Mouse (Mus musculus): ENCODE results near the gene Gm12169. TPM values are rescaled to one million over a fixed set of nuclear protein-coding genes. Genes with fewer than 3 reads are reported as not detected.

Gm12169 gene
- polyA plus RNA-seq, 1 experiment from 2014 or later, result not detected

- no peak for ATAC-seq (ENCODE audit: insufficient read depth)
- H3K27me3 ChIP-seq, result no peaks in the 10 kb centered on the region
- H3K4me1 ChIP-seq (replicated peaks), result no peaks in the 10 kb centered on the region
- H3K9me3 ChIP-seq (replicated peaks), result no peaks in the 10 kb centered on the region
- H3K36me3 ChIP-seq (replicated peaks), result no peaks in the 10 kb centered on the region
- WGBS (ENCODE audit: insufficient replicate concordance), result 47% methylated on average over 2 of the region's 2 CpGs
- no peak overlapping the region for H3K9ac ChIP-seq
- H3K4me2 ChIP-seq, result no peak overlapping the region
- H3K27ac ChIP-seq (replicated peaks), result no peak overlapping the region
- no peak overlapping the region for H3K4me3 ChIP-seq (replicated peaks)
Measured at GRCm38 (mm10) chr11:46543530-46543929, 19.5 kb downstream of the Gm12169 start.

- 57% methylated on average over 4 of the region's 4 CpGs for WGBS (ENCODE audit: insufficient replicate concordance)
- no peaks in the 10 kb centered on the region for H3K27me3 ChIP-seq
- ATAC-seq (ENCODE audit: insufficient read depth), result no peak
- H3K4me3 ChIP-seq (replicated peaks), result no peak overlapping the region
- H3K4me2 ChIP-seq, result no peak overlapping the region
- no peaks in the 10 kb centered on the region for H3K4me1 ChIP-seq (replicated peaks)
- H3K9ac ChIP-seq, result no peak overlapping the region
- H3K27ac ChIP-seq (replicated peaks), result no peak overlapping the region
- H3K9me3 ChIP-seq (replicated peaks), result no peaks in the 10 kb centered on the region
- no peaks in the 10 kb centered on the region for H3K36me3 ChIP-seq (replicated peaks)
Measured at GRCm38 (mm10) chr11:46549721-46550120, 25.7 kb downstream of the Gm12169 start.

DNA sequence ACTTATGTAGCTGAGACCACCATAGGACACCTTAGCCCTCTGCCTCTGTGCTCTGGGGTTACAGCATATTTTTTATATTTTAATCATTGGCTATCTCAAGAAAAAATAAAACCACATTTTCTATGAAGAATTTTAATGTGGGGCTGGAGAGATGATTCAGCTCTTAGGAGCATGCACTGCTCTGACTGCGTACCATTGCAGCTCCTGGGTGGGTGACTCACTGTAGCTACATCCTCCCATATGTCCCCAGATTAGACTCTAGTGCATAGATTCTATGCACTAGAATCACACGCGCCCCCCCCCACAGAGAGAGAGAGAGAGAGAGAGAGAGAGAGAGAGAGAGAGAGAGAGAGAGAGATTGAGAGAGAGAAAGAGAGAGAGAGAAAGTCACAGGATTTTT lies 28.7 kb downstream of the Gm12169 start:
- Histone ChIP-seq H3K4me1 (replicated peaks) (no peaks in the 10 kb centered on the region), H3K36me3 (replicated peaks) (no peaks in the 10 kb centered on the region), H3K9ac (no peak overlapping the region), H3K4me2 (no peak overlapping the region), H3K4me3 (replicated peaks) (no peak overlapping the region), H3K27ac (replicated peaks) (no peak overlapping the region), H3K9me3 (replicated peaks) (no peaks in the 10 kb centered on the region), H3K27me3 (no peaks in the 10 kb centered on the region)
- no peak for ATAC-seq (ENCODE audit: insufficient read depth)
- WGBS (ENCODE audit: insufficient replicate concordance), result 70% methylated on average over 3 of the region's 3 CpGs

DNA sequence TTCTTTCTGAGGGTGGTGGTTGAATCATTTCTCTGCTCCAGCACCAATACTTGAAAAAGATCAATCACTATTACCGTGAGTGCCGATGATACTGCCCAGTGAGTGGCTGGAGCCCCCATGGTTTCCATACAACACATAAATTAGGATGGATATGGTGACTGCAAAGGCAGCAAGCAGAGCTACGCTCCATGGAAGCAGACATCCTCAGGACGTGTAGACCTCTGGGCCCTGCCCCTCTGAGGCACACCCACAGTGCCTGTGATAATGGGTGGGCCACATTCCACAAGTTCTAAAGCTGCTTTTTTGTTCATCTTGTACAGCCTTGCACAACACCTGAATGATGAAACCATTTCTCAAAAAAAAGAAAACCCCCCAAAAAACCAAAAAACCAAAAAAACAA lies 37.1 kb downstream of the Gm12169 start:
- no peak overlapping the region for H3K4me2 ChIP-seq
- WGBS (ENCODE audit: insufficient replicate concordance), result 63% methylated on average over 4 of the region's 4 CpGs
- no peak for ATAC-seq (ENCODE audit: insufficient read depth)
- no peaks in the 10 kb centered on the region for H3K36me3 ChIP-seq (replicated peaks)
- no peaks in the 10 kb centered on the region for H3K9me3 ChIP-seq (replicated peaks)
- no peaks in the 10 kb centered on the region for H3K27me3 ChIP-seq
- no peak overlapping the region for H3K9ac ChIP-seq
- H3K4me1 ChIP-seq (replicated peaks), result no peaks in the 10 kb centered on the region
- H3K27ac ChIP-seq (replicated peaks), result no peak overlapping the region
- no peak overlapping the region for H3K4me3 ChIP-seq (replicated peaks)

DNA sequence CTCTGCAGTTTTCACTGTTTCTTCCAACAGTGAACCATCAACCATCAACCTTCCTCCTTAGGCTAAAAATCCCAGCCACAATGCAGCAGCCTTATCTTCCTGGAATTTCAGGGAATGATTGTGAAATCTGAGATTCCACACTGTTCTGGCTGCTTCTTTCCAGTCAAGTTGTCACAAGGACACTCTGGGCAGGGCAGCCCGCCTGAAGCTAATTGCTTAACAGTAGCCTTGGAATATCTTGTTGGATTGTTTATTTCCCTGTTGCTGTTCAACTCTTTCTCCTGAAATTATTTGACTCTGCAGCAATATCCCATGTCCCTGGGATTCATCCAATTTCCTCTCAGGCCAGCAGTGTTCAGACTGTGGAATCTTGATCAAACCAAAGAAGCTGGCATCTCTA lies 40.7 kb downstream of the Gm12169 start:
- Histone ChIP-seq H3K4me2 (no peak overlapping the region), H3K4me1 (replicated peaks) (no peaks in the 10 kb centered on the region), H3K9me3 (replicated peaks) (no peaks in the 10 kb centered on the region), H3K36me3 (replicated peaks) (no peaks in the 10 kb centered on the region), H3K9ac (no peak overlapping the region), H3K27me3 (no peaks in the 10 kb centered on the region), H3K4me3 (replicated peaks) (no peak overlapping the region), H3K27ac (replicated peaks) (no peak overlapping the region)
- ATAC-seq (ENCODE audit: insufficient read depth), result no peak
- WGBS (ENCODE audit: insufficient replicate concordance), result 44% methylated on average over 1 of the region's 1 CpGs

DNA sequence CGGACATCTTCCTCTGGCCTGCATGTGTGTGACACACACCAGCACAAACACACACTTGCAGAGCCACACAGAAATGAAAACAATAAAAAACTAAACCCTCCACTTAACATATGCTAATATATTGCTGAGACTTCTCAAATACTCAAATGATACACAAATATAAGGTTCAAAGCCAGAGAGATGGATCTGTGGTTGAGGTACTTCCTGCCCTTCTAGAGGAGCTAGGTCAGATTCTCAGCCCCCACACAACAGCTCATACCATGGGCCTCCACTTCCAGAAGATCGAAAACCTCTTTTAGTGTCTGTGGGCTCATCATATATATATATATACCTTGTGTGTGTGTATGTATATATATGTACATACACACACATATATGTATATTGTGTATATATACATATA lies 42.0 kb downstream of the Gm12169 start:
- Histone ChIP-seq H3K36me3 (replicated peaks) (no peaks in the 10 kb centered on the region), H3K9me3 (replicated peaks) (no peaks in the 10 kb centered on the region), H3K4me3 (replicated peaks) (no peak overlapping the region), H3K27me3 (no peaks in the 10 kb centered on the region), H3K9ac (no peak overlapping the region), H3K4me1 (replicated peaks) (no peaks in the 10 kb centered on the region), H3K4me2 (no peak overlapping the region), H3K27ac (replicated peaks) (no peak overlapping the region)
- no peak for ATAC-seq (ENCODE audit: insufficient read depth)
- 81% methylated on average over 2 of the region's 2 CpGs for WGBS (ENCODE audit: insufficient replicate concordance)

DNA sequence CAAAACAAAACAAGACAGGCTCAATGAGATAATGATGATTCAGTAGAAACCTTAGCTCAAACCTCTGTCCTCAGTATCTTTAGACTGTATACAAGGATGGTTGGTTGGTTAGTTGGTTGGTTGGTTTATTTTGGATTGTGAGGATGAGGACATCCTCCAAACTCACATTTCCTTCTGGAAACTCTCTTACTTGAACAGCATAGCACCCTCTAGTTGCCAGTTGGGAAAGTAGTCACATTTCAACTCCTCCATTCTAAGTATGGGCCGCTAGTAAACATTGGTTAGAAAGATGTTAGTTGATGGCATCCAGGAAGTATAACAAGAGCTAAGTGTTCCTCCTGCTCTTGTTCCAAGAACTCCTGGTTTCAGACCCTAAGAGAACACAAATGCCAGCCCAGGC lies 45.1 kb downstream of the Gm12169 start:
- H3K9me3 ChIP-seq (replicated peaks), result no peaks in the 10 kb centered on the region
- no peak overlapping the region for H3K4me3 ChIP-seq (replicated peaks)
- no peak overlapping the region for H3K27ac ChIP-seq (replicated peaks)
- 56% methylated on average over 1 of the region's 1 CpGs for WGBS (ENCODE audit: insufficient replicate concordance)
- H3K27me3 ChIP-seq, result no peaks in the 10 kb centered on the region
- no peak overlapping the region for H3K9ac ChIP-seq
- ATAC-seq (ENCODE audit: insufficient read depth), result no peak
- H3K4me1 ChIP-seq (replicated peaks), result no peaks in the 10 kb centered on the region
- H3K4me2 ChIP-seq, result no peak overlapping the region
- H3K36me3 ChIP-seq (replicated peaks), result no peaks in the 10 kb centered on the region

GRCm38 (mm10) chr11:46571327-46571726 lies 47.3 kb downstream of the Gm12169 start, which contains the start of gene BC053393:
Gene BC053393 (plus strand): TSS chr11:46571536.
- H3K27ac ChIP-seq (replicated peaks), result no peak within 1 kb of the TSS
- H3K9ac ChIP-seq, result no peak within 1 kb of the TSS
- H3K9me3 ChIP-seq (replicated peaks), result no peaks in the 10 kb centered on the region
- no peak within 1 kb of the TSS for H3K4me2 ChIP-seq
- WGBS (ENCODE audit: insufficient replicate concordance), result 50% methylated on average over 1 of the region's 1 CpGs
- no peak within 1 kb of the TSS for H3K4me3 ChIP-seq (replicated peaks)
- no peaks in the 10 kb centered on the region for H3K36me3 ChIP-seq (replicated peaks)
- no peaks in the 10 kb centered on the region for H3K27me3 ChIP-seq
- H3K4me1 ChIP-seq (replicated peaks), result no peaks in the 10 kb centered on the region
- no peak for ATAC-seq (ENCODE audit: insufficient read depth)

DNA sequence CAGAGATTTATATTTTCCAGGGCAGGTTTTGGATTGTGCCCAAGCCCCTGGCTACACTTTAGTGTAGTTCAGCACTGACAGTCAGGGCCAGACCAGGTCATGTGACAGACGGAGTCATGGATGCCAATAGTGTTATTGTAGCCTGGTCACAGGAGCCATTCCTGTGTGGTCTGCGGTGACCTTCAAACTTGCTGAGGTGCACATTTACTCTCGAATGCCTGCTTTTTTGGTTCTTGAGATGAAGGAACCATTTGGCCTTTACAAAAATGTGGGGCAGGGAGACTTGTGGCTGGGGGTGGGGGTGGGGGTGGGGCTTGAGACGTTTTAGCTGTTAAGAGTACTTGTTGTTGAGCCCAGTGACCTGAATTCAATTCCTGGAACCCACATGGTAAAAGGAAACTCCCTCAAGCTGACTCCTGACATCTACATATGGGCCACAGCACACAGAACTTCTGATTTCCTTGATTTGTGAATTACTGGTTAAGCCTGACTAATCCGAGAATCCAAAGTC lies 54.8 kb downstream of the Gm12169 start:
- Histone ChIP-seq H3K9me3 (replicated peaks) (no peaks in the 10 kb centered on the region), H3K4me1 (replicated peaks) (0 out of 2 replicates have a peak, but pooled peaks cover 8% of the 10 kb centered on the region), H3K27ac (replicated peaks) (no peak overlapping the region), H3K36me3 (replicated peaks) (no peaks in the 10 kb centered on the region), H3K9ac (no peak overlapping the region), H3K4me3 (replicated peaks) (no peak overlapping the region), H3K4me2 (no peak overlapping the region), H3K27me3 (no peaks in the 10 kb centered on the region)
- WGBS (ENCODE audit: insufficient replicate concordance), result 45% methylated on average over 5 of the region's 5 CpGs
- ATAC-seq (ENCODE audit: insufficient read depth), result no peak

- H3K36me3 ChIP-seq (replicated peaks), result no peaks in the 10 kb centered on the region
- H3K4me1 ChIP-seq (replicated peaks), result 0 out of 2 replicates have a peak, but pooled peaks cover 8% of the 10 kb centered on the region
- H3K9ac ChIP-seq, result no peak overlapping the region
- no peak; the same call in 1 of the 2 replicates for ATAC-seq (ENCODE audit: insufficient read depth)
- no peaks in the 10 kb centered on the region for H3K27me3 ChIP-seq
- H3K27ac ChIP-seq (replicated peaks), result no peak overlapping the region
- no peak overlapping the region for H3K4me3 ChIP-seq (replicated peaks)
- no peaks in the 10 kb centered on the region for H3K9me3 ChIP-seq (replicated peaks)
- WGBS (ENCODE audit: insufficient replicate concordance), result 52% methylated on average over 3 of the region's 3 CpGs
- no peak overlapping the region for H3K4me2 ChIP-seq
Measured at GRCm38 (mm10) chr11:46580428-46580827, 56.4 kb downstream of the Gm12169 start.

- Histone ChIP-seq H3K4me3 (replicated peaks) (no peak overlapping the region), H3K27me3 (no peaks in the 10 kb centered on the region), H3K9ac (no peak overlapping the region), H3K4me2 (no peak overlapping the region), H3K9me3 (replicated peaks) (no peaks in the 10 kb centered on the region), H3K4me1 (replicated peaks) (0 out of 2 replicates have a peak, but pooled peaks cover 8% of the 10 kb centered on the region), H3K36me3 (replicated peaks) (no peaks in the 10 kb centered on the region), H3K27ac (replicated peaks) (0 out of 2 replicates have a peak overlapping the region, but pooled peaks have one; percentile 14)
- no peak for ATAC-seq (ENCODE audit: insufficient read depth)
- 59% methylated on average over 5 of the region's 5 CpGs for WGBS (ENCODE audit: insufficient replicate concordance)
Measured at GRCm38 (mm10) chr11:46582741-46583140, 58.7 kb downstream of the Gm12169 start.
